Mouse (Mus musculus) lung, postnatal 0 days (tissue): ENCODE data around the gene Phf21a.

ENCODE experiments used
- CTCF ChIP-seq: IDR thresholded peaks from 2 replicates; pipeline ENCODE4 v1.5.1; 2016; ENCODE audit warnings: antibody characterized with exemption, mild to moderate bottlenecking
- EP300 ChIP-seq: IDR thresholded peaks from 2 replicates; pipeline ENCODE4 v1.6.1; 2016; ENCODE audit warnings: antibody characterized with exemption, mild to moderate bottlenecking, control low read depth

- no peak for TF ChIP-seq CTCF
- no peak for TF ChIP-seq EP300
Measured at GRCm38 (mm10) chr2:92291526-92291925, 198.6 kb downstream of the Phf21a start.
